Mouse (Mus musculus) midbrain, embryonic 16.5 days (tissue): ENCODE data around the gene Zfp277. TPM values are rescaled to one million over a fixed set of nuclear protein-coding genes. Genes with fewer than 3 reads are reported as not detected.

Experiments
- ATAC-seq: fragments of 200-750 bp; cut with Nextera tagmentation; 2 replicates; pipeline ENCODE4 v1.8.0; 2017; ENCODE audit warnings: moderate TSS enrichment
- H3K27ac ChIP-seq: fragments of 300-500 bp; sonication (generic); 2 replicates; pipeline ENCODE4 v1.5.1; 2014; ENCODE audit warnings: mild to moderate bottlenecking, low read length, mixed read lengths
- H3K27me3 ChIP-seq: fragments of 300-500 bp; sonication (generic); 2 replicates; pipeline ENCODE4 v1.6.1; 2014; ENCODE audit warnings: low read depth, low read length, mixed read lengths; ENCODE audit not compliant: control insufficient read depth, insufficient read depth
- H3K36me3 ChIP-seq: fragments of 300-500 bp; sonication (generic); 2 replicates; pipeline ENCODE4 v1.6.1; 2014; ENCODE audit warnings: mild to moderate bottlenecking, low read length, moderate library complexity, mixed read lengths; ENCODE audit not compliant: control insufficient read depth, insufficient read depth
- H3K4me1 ChIP-seq: fragments of 300-500 bp; sonication (generic); 2 replicates; pipeline ENCODE4 v1.6.1; 2014; ENCODE audit warnings: mild to moderate bottlenecking, low read length, mixed read lengths; ENCODE audit not compliant: control insufficient read depth, insufficient read depth
- H3K4me2 ChIP-seq: fragments of 300-500 bp; sonication (generic); 2 replicates; pipeline ENCODE4 v1.6.1; 2014; ENCODE audit warnings: mild to moderate bottlenecking, low read length, mixed read lengths
- H3K4me3 ChIP-seq: fragments of 300-500 bp; sonication (generic); 2 replicates; pipeline ENCODE4 v1.5.1; 2014; ENCODE audit warnings: low read depth, mild to moderate bottlenecking, low read length, moderate library complexity, mixed read lengths
- H3K9ac ChIP-seq: fragments of 300-500 bp; sonication (generic); 2 replicates; pipeline ENCODE4 v1.6.1; 2014; ENCODE audit warnings: low read depth, low read length, mixed read lengths
- H3K9me3 ChIP-seq: fragments of 300-500 bp; sonication (generic); replicated peaks from 2 replicates; pipeline ENCODE4 v1.6.1; 2014; ENCODE audit warnings: mild to moderate bottlenecking, low read length, mixed read lengths; ENCODE audit not compliant: control insufficient read depth, poor library complexity, severe bottlenecking
- WGBS: fragments of 180-500 bp; shearing (Covaris S2); extraction: QIAGEN DNeasy Blood & Tissue Kit; methylation state at CpG from one replicate; pipeline ENCODE4 v1.1.7; 2014; 5-methylcytosine and 5-hydroxymethylcytosine counted together
- polyA plus RNA-seq: library from polyadenylated mRNA; unstranded; fragments of >200 nt; fragmentation: Nextera tagmentation; extraction: Ambion mirVana; gene quantifications from 2 replicates; pipeline ENCODE4 v1.2.1, GENCODE M21; 2015

The Zfp277 gene
- polyA plus RNA-seq: 30.1 TPM in 2 replicates

- H3K4me3 ChIP-seq: peak within 1 kb of the TSS; percentile 85
- no peaks in the 10 kb centered on the region for H3K27me3 ChIP-seq
- H3K9ac ChIP-seq: peak within 1 kb of the TSS; percentile 90
- ATAC-seq: peak; percentile 99
- H3K36me3 ChIP-seq: no peaks in the 10 kb centered on the region
- WGBS: under 1% methylated on average over 79 of the region's 80 CpGs
- peak within 1 kb of the TSS; percentile 93 for H3K27ac ChIP-seq
- H3K9me3 ChIP-seq: no peaks in the 10 kb centered on the region
- H3K4me2 ChIP-seq: peak within 1 kb of the TSS; percentile 76
- peaks cover 18% of the 10 kb centered on the region for H3K4me1 ChIP-seq
These were observed at the start of gene Zfp277, which contains the start of gene Dock4 for GRCm38 (mm10) chr12:40445648-40446449. Gene Zfp277 (minus strand): TSS chr12:40445902. Gene Dock4 (plus strand): TSS chr12:40445952.

GRCm38 (mm10) chr12:40486047-40486837 is 40.5 kb upstream of the Zfp277 start:
- H3K4me2 ChIP-seq: no peak overlapping the region
- WGBS: 40% methylated on average over 12 of the region's 12 CpGs
- no peak overlapping the region for H3K9ac ChIP-seq
- no peaks in the 10 kb centered on the region for H3K9me3 ChIP-seq
- H3K36me3 ChIP-seq: no peaks in the 10 kb centered on the region
- ATAC-seq: no peak
- no peak overlapping the region for H3K4me3 ChIP-seq
- H3K27me3 ChIP-seq: no peaks in the 10 kb centered on the region
- no peak overlapping the region for H3K27ac ChIP-seq
- peaks cover 28% of the 10 kb centered on the region for H3K4me1 ChIP-seq

DNA sequence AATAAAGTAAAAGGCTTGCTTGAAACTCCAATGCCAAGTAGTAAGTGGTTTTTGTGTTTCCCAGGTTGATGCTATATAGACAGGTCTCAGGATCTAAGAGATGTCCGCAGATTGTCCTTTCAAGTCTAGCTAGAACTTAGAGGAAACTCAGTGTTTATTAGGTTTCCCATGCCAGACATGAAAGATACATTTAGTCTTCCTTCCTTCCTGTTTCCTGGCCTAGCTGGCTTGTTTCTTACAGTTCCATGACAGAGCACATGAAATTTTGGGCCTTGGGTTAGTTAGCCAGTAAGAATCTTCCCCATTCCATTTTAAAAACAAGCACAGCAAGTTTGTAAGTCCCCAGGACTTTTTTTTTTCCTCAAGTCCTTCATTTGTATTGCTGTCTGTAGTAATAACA is 39.5 kb upstream of the Zfp277 start:
- no peak overlapping the region for H3K27ac ChIP-seq
- peaks cover 17% of the 10 kb centered on the region for H3K4me1 ChIP-seq
- no peak for ATAC-seq
- no peaks in the 10 kb centered on the region for H3K9me3 ChIP-seq
- WGBS: 96% methylated on average over 1 of the region's 1 CpGs
- H3K9ac ChIP-seq: no peak overlapping the region
- H3K4me3 ChIP-seq: no peak overlapping the region
- no peaks in the 10 kb centered on the region for H3K36me3 ChIP-seq
- no peaks in the 10 kb centered on the region for H3K27me3 ChIP-seq
- H3K4me2 ChIP-seq: no peak overlapping the region

DNA sequence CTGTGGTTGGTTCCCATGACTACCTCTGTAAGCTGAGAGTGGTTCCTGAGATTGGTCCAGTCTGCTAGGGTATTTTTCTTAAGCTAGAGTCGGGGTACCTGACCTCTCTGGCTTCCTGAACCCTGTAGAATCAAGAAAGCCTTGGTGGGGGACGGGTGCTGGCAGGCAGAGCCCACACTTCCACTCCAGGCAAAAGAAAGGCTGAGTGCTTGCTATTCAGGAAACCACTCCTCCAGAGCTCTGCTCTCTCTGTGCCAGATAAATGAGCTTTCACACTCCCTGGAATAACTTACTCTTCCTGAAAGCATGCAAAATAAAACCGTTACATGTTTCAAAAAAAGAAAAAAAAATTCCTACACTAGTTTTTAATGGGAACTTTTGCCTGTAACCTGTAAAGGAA is 38.5 kb upstream of the Zfp277 start:
- Histone ChIP-seq H3K4me1 (peaks cover 17% of the 10 kb centered on the region), H3K36me3 (no peaks in the 10 kb centered on the region), H3K27ac (no peak overlapping the region), H3K9me3 (no peaks in the 10 kb centered on the region), H3K9ac (no peak overlapping the region), H3K27me3 (no peaks in the 10 kb centered on the region), H3K4me3 (no peak overlapping the region), H3K4me2 (peak overlapping the region; percentile 12; the same call in 1 of the 2 replicates)
- ATAC-seq: peak; percentile 72
- 15% methylated on average over 3 of the region's 3 CpGs for WGBS

DNA sequence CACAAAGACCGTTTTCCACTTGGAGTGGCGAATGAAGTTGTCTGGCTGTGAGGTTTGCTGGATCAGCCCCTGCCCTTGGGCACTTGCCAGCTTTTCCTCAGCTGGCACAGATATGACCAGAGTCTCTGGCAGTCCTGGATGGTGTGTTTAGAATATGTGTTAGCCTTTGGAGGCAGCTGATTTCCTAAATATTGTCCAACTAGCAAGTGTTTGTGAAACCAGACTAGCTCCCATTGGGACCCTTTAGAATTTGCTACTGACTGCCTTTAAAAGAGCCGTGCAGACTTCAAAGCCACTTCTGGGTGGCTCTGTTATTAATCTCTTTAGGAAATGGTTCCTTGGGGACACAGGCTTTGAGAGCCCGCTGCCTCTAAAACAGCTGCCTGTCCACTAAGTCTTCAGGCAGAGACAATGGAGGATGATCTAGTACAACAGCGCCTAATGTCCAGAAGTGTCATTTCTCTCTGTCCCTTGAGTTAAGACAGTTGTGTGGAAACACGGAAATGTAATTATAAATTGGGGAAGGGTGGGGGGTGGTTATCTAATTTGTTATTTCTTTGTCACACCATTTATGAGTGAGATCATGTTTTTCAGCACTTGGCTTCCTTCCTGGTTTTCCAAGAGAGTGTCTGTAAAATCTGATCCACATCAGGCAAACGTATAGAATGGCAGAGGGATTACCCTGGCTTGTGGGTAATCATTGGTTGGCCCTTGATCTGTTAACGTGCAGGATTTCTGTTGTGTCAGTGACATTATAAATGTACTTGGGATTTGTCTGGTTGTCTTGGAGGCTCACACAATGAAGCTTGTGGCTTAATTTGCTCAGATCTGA is 32.1 kb upstream of the Zfp277 start:
- Histone ChIP-seq H3K9ac (no peak overlapping the region), H3K27ac (no peak overlapping the region; the same call in 1 of the 2 replicates), H3K4me2 (no peak overlapping the region), H3K36me3 (no peaks in the 10 kb centered on the region), H3K9me3 (no peaks in the 10 kb centered on the region), H3K27me3 (no peaks in the 10 kb centered on the region), H3K4me1 (peaks cover 21% of the 10 kb centered on the region), H3K4me3 (no peak overlapping the region)
- WGBS: 17% methylated on average over 8 of the region's 8 CpGs
- peak; percentile 57; the same call in 1 of the 2 replicates for ATAC-seq

DNA sequence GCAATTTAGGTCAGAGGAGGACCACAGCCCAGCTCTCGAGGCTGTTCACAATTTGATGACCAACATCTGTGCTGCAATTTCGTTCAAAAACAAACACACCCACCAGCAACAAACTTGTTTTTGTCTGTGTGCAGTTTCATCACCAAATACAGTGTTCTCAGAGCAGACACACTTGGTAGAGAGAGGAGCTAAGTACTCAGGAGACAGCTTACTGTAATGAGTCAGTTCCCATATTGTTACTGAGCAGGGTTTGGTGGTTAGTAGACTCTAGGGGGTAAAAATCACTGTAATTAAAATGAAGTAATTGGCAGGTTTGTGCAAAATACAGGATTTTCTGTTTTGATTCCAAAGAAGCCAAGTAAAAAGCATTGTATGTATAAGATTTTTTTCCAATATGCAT is 28.0 kb upstream of the Zfp277 start:
- H3K36me3 ChIP-seq: no peaks in the 10 kb centered on the region
- no peak overlapping the region for H3K27ac ChIP-seq
- no peak overlapping the region for H3K9ac ChIP-seq
- H3K4me1 ChIP-seq: peaks cover 36% of the 10 kb centered on the region
- H3K27me3 ChIP-seq: no peaks in the 10 kb centered on the region
- no peak overlapping the region for H3K4me2 ChIP-seq
- H3K4me3 ChIP-seq: no peak overlapping the region
- no peaks in the 10 kb centered on the region for H3K9me3 ChIP-seq
- WGBS: 75% methylated on average over 2 of the region's 2 CpGs
- ATAC-seq: no peak

DNA sequence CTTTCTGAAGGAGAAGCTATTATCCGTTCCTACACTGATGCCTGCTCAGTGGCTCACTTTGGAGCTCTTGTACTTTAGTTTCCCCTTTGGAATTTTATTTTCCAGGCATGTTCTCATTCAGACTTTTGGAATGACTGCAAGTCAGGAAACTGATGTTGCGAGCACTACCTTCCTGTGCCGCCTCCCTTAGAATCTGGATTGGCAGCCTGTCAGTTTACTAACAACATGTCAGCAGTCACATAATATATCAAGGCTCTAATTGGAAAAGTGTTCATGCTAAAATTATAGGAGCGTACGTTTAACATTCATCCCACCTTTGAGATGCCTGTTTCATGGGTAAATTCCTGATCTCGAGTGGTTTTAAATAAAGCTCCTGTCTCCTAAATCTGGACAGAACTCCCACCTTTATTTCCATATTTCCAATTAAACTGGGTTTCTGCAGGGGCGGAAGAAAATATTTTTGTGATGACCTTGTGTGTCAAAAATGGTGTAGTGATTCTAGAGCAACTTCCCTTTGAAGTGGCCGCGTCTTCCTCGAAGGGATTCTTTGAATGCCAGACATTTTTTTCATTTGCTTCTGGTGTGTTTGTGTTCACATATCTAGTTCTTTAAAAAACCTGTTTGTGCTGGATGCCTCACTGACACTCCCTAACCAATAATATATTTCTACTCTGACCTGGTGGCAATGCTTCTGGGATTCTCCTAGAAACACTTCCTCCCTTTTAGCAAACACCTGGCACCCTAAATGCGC is 26.1 kb upstream of the Zfp277 start:
- no peaks in the 10 kb centered on the region for H3K36me3 ChIP-seq
- H3K9ac ChIP-seq: no peak overlapping the region
- H3K4me2 ChIP-seq: peak overlapping the region; percentile 36
- no peak overlapping the region for H3K4me3 ChIP-seq
- WGBS: 64% methylated on average over 11 of the region's 11 CpGs
- H3K4me1 ChIP-seq: peaks cover 26% of the 10 kb centered on the region
- ATAC-seq: no peak
- no peaks in the 10 kb centered on the region for H3K9me3 ChIP-seq
- no peaks in the 10 kb centered on the region for H3K27me3 ChIP-seq
- H3K27ac ChIP-seq: no peak overlapping the region

DNA sequence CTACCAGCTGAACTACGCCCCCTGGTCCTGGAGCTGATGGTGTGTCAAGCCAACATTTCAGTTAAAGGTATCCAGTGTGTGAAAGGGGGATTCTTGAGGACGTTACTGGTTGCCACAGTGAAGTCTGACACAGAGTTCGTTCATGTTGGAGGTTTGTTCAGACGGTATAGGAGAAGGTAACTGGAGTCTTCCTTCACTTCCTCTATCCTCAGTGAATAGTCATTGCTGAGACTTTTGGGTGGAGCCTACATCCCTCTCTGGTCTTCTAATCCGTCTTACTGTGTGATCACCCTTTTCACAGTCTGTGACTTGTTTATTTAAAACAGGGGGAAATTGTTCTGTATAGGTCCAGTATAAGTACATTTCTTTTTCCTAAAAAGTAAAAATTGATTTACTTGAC is 23.3 kb upstream of the Zfp277 start:
- Histone ChIP-seq H3K27me3 (no peaks in the 10 kb centered on the region), H3K36me3 (no peaks in the 10 kb centered on the region), H3K4me1 (peaks cover 31% of the 10 kb centered on the region), H3K4me2 (no peak overlapping the region), H3K27ac (no peak overlapping the region), H3K9me3 (no peaks in the 10 kb centered on the region), H3K9ac (no peak overlapping the region), H3K4me3 (no peak overlapping the region)
- 73% methylated on average over 5 of the region's 5 CpGs for WGBS
- ATAC-seq: no peak
